Mouse (Mus musculus): ENCODE measurements around the gene Npr2.

GRCm38 (mm10) chr4:43672070-43672469 lies 40.3 kb downstream of the Npr2 start:
- peak; percentile 58 for TF ChIP-seq CTCF (IDR thresholded peaks at IDR 0.05; ENCODE audit: low read depth, low read length)
- no peak for TF ChIP-seq POLR2A (IDR thresholded peaks at IDR 0.05; ENCODE audit: borderline replicate concordance, low read depth, low read length)

Data from bone marrow macrophage, adult 2 months (primary cell).